Mouse (Mus musculus) heart, adult 2 months (tissue): ENCODE results near the gene Uba3.

ENCODE experiments used
- CTCF ChIP-seq: fragments of 200-600 bp; IDR thresholded peaks from 2 replicates; pipeline ENCODE4 v1.8.1; 2022; ENCODE audit warnings: antibody characterized with exemption, mild to moderate bottlenecking, moderate library complexity
- POLR2A ChIP-seq: fragments of 200-500 bp; IDR thresholded peaks from 2 replicates; pipeline ENCODE4 v1.6.1; 2011; ENCODE audit warnings: mild to moderate bottlenecking, low read depth, low read length, control low read depth; ENCODE audit not compliant: insufficient read depth

DNA sequence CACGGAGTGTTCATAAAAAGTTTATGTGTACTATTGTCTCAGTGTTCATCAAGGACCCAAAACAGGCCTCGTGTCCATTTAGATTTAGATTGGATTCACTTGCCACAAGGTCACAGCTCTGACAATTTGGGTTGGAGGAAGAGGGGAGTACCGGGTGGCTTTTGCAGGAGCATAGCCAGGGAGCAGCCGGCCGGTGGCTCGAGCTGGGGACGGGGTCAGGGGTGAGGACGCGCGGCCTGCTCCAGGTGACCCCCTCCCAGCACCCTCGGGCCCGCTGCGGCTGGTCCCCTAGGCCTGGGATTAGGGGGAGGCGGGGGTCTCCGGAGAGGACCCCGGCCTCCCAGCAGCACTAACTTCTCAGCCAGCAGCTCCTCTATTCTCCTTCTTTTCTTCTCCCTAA, 495 bp downstream of the Uba3 start:
- TF ChIP-seq POLR2A (no peak), CTCF (no peak)
